Mouse (Mus musculus) lung, postnatal 10 days (tissue): ENCODE measurements around the gene Hsd17b6.

Experiments used
- DNase-seq: peaks from one replicate; pipeline ENCODE4 v3.0.0; 2021

Hsd17b6 gene

DNA sequence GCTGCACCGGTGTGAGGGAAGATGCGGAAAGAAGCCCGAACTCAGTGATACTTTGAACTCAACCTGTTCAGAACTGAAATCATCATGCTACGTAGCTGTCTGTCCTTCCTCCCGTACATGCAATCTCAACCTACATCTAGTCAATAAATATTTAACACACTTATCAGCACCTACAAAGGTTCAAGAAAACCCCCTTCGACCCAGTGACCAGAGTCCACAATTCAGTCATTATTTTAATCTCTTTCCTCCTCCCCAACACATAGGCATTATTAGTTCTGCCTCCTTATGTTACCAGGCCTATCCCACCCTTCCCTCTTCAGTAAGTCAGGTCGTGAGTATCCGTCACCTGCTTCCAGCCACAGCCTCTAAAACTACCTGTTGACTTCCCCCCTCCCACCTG, 1.9 kb downstream of the Hsd17b6 start:
- no peak for DNase-seq

DNA sequence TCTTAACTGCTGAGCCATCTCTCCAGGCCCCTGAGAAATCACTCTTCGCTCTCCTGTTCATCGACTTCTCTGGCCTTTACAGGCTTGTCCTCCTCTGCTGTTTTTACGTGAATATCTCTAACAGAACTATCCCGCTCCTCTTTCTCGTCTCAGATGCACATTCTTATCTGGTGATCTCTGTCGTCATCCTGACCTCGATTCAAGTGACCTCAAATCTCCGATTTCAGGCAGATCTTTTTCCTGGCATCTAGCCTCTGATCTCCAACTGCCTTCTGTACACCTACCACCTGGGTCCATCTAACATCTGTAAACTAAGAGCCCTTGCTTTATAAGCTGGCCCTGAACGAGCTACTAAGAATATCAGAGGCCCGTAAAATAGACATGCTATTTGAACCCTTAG, 2.5 kb downstream of the Hsd17b6 start:
- DNase-seq: no peak

DNA sequence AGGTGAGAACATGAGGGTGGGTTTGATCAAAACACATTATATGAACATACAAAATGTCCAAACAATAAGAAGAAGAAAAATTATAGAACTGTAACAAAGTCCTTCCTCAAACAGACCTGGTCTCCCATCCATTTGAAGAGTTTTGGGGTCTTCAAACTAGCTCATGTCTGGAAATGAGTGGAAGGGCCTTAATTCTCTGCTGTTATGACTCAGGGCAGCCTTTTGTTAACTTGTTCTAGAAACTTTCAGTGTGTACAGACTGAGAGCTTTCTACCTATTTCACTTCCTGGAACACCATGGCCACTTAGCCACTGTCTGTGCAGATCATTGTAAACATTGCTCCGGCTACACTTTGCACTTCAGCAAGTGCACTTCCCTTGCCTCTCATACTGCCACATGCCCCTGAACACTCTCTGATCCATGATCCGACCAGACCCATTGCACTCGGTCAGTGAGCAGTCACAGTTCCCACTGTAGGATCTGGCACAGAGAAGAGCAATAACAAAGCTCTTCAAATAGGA, 4.1 kb downstream of the Hsd17b6 start:
- no peak for DNase-seq

DNA sequence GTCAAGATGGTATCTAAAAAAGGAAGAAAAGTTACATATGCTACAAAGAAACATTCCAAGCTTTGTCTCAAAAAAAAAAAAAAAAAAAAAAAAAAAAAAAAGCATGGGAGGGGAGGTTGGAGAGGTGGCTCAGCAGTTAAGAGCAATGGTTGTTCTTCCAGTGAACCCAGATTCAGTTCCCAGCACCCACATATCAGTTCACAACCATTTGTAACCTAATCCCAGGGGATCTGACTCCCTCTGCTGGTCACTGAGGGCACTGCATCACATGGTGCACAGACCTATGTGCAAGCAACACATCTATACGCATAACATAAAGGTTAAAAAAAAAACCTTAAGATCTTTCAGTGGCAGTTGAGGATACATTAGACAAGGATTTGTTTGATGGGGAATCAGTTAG, 9.2 kb downstream of the Hsd17b6 start:
- DNase-seq: no peak

DNA sequence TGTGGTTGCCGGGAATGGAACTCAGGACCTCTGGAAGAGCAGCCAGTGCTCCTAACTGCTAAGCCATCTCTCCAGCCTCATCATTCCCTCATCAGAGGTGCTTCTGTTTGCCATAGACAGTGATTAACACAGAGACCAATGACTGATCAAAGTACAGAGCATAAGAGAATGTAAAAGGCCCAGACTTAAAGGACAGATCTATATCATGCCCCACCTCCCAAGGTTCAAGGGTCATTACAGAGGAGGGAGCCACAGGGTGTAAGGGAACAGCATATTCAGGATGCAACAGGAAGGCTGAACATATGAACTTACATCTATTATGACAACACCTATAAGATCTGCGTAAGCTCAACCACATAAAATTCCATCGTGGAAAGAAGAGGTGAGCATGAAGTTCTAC, 10.7 kb downstream of the Hsd17b6 start:
- DNase-seq: no peak

DNA sequence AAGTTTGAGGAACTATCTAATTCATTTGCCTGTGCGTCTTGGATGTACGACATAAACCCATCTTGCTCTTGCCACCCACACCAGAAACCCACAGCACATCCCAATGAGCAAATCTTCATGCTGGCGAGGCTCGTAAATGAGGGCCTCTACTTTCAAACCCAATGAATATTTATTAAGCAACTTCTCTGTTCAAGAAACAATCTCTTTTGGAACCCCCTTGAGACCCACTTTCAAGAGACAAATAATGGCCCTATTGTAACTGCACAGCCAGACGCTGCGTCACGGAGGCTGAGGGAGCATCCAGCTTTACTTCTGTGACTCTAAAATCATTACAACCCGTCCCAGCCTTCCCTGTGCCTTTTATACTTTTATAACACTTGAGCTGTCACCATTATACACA, 21.8 kb downstream of the Hsd17b6 start:
- DNase-seq: no peak

DNA sequence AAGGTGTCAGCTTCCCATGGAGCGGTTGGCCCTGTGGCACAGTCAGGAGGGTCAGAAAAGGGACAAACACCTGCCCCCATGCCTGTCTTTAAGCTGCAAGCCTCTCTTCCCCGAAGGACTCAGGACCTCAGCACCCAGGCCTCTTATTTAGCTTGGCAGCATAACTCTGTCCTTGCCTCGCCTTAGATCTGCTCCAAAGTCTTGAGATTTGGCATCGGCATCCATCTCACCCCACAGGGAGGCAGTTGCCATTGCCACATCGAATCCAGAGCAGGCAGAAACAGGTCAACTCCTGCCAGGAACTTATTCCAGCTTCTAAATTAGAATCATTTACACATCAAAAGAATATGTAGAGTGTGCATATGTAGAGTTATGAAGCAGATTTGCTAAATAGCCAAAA, 22.8 kb downstream of the Hsd17b6 start:
- DNase-seq: no peak

DNA sequence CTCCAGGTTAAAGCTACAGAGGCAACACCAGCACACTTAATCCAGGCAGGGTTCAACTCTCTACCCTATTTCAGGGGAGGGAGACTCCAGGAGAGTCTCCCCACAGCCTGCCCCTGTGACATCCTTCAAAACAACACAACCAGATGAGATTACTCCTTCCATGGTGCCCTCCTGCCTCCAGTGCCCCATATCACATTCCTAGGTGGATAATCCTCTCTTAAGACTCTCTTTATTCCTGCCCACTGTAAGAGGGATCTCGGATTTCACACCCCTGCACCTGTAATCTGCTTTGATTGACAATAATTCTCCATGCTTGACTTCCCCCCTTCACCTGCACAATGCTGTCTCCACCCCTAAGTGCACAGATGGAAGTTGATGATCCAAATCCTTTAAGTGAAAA, 31.9 kb downstream of the Hsd17b6 start:
- DNase-seq: no peak

DNA sequence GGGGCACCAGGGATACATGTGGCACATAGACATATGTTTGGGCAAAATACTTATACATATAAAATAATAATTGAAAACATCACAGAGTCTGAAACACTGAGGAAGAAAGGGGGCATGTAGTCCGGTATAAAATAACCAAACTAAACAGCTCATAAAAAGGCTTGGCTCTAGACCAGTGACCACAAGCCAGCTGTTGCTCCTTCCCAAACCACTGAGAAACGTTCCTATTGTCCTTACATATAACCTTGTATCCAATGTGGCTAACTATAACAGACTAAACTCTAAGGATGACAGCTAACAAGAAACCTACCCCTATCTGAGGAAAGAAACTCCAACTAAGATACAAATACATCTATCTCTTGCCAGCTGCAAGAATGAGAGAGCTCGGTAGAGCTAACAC, 33.3 kb downstream of the Hsd17b6 start:
- DNase-seq: no peak

DNA sequence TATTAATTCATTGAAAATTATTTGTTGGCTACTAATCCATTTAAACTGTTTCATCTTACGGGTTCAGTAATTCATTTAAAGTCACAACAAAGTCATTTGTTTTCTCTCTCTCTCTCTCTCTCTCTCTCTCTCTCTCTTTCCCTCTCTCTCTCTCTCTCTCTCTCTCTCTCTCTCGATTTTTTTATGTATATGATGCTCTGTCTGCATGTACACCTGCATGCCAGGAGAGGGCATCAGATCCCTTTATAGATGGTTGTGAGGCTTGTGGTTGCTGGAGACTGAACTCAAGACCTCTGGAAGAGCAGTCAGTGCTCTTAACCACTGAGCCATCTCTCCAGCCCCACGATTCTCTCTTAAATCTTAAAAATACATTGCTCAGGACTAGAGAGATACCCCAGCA, 36.3 kb downstream of the Hsd17b6 start:
- DNase-seq: no peak

DNA sequence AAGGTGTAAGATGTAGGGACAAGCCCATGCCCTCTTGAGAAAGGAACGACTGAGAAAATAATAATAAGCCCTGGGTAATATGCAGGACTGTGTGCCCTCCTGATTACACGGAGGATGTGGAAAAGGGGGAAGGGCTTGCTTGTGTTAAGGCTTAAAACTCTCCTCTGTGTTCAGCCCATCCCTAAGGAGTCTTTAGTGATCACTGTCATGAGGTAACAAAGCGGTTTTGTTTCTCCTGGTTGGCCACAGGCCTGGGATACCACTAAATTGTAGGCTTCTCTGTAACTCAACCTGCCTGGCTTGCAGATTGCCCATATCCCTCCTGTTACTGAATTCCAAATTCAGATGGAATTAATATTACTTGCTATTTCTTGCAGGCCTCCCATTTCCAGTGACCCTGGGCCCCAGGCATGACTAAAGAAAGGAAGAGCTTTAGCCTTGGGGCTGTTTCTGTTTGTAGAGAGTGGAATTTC, 37.0 kb downstream of the Hsd17b6 start:
- no peak for DNase-seq

DNA sequence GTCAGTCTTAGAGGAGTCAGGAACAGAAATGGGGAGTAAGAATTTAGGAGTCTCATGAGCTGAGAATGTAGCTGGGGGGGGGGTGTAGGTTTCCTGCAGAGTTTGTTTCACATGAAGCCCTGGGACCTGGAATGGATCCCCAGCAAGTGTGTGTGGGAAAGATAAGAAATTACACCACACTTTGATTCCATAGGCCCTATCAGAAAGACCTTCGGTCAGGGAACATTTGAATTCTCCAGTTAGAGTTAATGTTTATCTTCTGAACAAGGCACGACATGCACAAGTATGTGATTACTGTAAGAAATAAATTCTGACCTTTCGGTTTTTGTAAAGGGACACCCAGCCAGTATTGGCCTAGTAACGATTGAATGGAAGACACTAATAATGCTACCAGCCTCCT, 37.6 kb downstream of the Hsd17b6 start:
- DNase-seq: no peak

DNA sequence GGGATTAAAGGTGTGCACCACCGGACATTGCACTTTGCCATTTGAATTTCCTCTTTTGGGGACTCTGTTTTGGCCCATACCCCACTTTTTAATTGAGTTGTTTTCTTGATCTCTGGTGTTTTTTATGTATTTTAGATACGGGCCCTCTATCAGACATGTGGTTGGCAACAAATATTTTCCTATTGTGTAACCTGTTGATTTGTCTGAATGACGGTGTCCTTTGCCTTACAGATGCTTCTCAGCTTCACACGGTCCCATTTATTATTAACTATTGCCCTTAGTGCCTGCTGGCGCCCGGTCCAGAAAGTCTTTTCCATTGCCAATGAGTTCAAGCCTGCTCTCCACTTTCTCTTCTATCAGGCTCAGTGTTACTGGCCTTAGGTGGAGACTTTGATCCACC, 40.9 kb downstream of the Hsd17b6 start:
- no peak for DNase-seq

DNA sequence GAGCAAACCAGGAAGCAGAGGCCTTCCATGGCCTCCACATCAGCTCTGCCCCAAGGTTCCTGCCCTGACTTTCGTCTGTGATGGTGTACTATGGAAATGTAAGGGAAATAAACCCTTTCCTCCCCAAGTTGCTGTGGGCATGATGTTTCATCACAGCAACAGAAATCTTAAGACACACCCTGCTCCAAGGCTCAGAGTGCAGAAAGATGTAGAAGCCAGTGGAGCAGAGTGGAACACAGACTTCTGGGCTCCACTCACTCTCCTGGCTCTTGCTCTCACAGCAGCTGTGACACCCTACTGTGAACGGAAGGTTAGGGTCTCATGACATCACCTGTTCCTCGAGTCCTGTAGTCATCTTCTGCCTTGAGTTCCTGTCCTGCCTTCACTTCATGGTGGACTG, 43.4 kb downstream of the Hsd17b6 start:
- no peak for DNase-seq

DNA sequence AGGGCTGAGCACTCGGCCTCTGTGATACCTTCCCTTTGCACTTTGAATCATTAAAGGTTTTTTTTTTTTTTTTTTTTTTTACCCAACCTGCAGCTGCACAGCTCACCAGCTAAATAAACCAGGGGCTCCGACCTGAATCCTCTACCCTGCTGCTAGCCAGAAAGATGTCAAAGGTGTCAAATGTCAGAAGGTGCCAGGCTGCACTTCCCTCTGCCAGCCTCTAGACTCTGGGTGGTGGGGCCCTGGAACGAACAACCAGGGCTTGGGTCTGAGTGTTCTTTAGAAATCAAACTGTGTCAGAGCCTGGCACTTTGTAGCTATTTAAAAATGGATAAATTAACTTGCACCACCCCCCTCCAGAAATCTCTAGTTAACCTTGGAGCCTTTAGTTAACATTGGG, 45.0 kb downstream of the Hsd17b6 start:
- no peak for DNase-seq

DNA sequence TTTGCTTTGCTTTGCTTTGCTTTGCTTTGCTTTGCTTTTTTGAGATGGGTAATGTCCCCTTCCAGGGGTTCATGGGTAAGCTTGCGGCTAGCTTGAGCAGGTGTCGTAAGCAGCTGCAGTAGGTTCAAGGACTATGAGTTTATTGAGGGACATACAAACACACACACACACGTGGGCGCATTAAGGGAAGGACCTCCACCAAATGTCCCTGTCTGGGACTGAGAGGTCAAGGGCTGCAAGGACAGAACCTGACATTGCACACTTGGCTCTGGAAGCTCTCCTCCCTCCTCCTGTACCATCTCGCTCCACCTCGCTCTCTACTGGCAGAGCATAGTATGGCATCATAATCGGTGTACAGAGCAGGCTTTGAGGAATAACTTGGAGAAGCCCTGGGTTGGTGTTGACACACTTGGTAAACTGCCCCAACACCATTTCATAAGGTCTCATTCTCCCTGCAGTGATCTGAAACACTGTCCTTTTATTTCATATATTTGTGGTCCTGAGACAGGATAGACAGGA, 48.2 kb downstream of the Hsd17b6 start:
- DNase-seq: no peak

DNA sequence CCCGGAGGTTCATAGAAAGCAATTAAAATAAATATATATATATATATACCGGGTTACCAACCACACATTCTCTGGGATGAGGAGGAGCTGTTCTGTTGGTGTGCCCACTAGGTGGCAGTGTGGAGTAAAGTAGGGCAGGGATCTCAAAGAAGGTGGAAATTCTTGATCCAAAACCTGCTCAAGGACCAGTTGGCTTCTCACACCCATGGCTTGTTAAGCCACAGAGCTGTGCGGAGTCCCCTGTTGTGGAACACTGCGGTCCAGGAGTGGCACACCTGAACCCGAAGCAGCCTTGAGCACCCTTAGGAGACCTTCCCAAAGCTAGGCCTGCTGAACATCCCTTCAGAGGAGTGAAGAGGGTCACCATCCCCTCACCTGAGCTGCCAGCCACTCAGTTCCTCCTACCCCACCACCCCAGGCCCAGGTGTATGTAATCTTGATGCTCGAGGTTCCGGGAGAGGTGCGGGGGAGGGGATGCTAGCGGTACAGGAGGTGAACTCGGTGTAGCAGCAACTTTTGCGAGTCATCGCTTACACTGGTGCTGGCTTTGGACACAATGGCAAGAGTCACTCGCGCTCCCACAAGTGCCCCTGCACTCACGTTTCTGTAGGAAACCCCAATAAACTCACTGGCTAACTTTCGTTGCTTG, 51.1 kb downstream of the Hsd17b6 start:
- DNase-seq: peak; percentile 77

DNA sequence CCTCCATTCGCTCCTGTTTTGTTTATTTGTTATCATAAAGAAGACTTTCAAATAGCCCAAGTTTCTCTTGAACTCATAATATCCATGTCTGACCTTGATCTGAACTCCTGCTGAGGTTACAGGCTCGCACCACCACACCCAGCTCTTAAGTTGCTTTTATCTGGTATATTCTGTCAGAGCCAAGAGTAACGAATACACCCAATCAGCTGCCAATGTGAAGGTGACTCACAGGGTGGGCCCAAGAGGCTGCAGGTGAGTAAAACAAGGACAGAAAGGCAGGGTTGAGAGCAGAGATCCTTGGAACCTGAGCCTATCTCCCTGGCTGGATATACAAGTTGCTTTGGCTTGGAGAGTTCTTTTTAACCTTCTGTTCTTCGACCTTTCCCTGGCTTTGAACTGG, 52.4 kb downstream of the Hsd17b6 start:
- DNase-seq: no peak

DNA sequence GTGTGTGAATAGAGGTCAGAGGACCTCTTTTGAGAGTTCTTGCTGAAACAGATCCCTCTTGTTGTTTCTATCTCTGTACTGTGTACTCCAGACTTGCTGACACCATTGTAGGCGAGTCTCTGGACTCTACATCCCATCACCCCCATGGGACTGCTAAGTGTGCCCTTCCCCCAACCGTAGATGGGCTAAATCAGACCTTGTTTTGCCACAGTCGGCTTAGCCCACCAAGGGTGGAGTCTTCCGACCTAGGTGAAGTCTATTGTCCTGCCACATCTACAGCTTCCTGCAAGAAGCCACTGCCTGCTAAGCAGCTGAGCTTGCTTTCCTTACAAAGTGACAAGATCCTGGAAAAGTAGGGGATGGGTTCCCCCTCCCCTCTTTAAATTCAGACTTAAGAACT, 55.6 kb downstream of the Hsd17b6 start:
- no peak for DNase-seq

DNA sequence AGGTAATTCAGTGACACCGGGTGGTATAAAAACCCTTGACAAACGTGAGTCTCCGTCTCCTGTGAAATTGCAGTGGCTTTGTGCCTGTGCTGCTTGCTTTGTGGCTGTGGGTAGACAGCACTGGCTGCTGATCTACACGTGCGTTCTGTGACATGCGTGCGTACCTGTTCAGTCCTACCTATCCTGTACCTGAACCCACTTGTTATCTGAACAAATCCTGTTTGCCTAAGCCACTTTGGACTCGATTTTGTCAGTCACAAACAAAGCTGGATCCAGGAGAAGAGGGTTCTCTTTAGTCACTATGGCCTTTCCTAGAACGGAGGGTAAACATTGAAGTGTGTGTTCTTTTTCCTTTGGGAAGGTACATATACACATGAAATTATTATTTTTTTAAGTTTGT, 56.0 kb downstream of the Hsd17b6 start:
- no peak for DNase-seq

DNA sequence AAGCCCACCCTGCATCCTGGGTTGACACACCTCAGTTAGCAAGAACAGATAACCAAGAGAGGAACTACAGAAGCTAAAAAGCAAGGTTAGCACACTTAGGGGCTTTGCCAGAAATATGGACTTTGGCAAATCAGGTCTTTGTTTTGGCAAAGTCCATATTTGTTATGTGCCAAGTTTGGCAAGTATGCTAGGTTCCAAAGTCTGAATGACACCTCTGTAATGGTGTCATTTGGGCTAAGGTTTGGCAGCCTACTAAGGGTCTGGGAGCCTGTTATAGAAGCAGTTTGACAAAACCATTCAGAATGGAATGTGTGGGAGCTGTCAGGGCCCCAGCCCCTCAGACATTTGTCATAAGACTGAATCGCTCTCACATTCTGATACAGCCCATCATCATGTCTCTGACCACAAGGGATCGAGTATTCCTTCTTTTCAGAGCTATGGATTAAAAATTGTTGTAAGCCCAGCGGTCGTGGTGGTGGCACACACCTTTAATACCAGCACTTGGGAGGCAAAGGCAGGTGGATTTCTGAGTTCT, 57.7 kb downstream of the Hsd17b6 start:
- DNase-seq: no peak

DNA sequence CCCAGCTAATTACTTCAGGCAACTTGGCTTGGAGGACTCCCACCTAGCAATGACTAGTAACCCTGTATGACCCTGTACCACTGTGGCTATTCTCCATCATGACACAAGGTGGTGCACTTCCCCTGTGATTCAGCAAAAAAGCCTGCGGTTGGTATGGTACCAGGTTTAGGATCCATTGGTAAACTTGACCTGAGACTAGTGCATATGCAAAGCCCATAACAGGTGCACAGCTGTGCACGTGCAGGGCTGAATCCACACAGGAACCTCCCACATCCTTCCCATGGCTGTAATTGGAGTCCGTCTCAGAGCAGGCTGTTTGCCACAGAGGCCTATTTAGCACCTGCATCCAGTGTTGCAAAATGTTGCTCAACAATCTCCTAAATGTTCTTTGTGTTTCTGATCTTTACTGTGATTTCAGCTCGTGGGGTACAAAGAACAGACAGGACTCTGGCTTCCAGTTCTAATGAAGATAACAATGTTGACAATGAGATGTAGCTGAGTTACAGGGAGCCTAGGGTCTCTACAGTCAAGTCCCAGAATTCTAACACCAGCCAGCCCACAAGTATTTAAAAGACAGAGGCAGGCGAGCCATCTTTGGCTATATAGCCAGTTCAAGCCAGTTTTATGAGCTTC, 61.9 kb downstream of the Hsd17b6 start:
- peak; percentile 57 for DNase-seq
